Mouse (Mus musculus): ENCODE results near the gene Zfp784.
"Not testable (repeated sequence)": the region's sequence is repeated elsewhere in the genome, so short reads cannot be mapped to it uniquely, and the experiment has no call there.

The Zfp784 gene

GRCm38 (mm10) chr7:5020000-5020681 is 18.1 kb downstream of the Zfp784 start, which contains the start of the genes Zfp865 and Ccdc106:
TSS of gene Zfp865 (plus strand) at chr7:5020376.
TSS of gene Ccdc106 (plus strand) at chr7:5020553.
- DNase-seq (ENCODE audit: low spot score): peak; percentile 99

DNA sequence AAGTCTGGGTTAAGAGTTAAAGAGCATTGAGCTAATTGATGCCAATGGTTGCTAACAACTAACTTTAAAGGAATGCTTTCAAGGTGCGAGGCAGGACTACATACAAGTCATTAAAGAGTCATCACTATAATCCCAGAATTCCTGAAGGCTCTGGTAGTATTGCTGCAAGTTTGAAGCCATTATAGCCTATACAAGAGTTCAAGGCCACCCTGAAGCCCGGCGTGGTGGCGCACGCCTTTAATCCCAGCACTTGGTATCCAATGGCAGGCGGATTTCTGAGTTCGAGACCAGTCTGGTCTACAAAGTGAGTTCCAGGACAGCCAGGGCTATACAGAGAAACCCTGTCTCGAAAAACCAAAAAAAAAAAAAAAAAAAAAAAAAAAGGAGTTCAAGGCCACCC is 18.7 kb downstream of the Zfp784 start:
- DNase-seq (ENCODE audit: low spot score): not testable (repeated sequence)

- DNase-seq (ENCODE audit: low spot score): peak; percentile 14
These were observed 20.3 kb downstream of the Zfp784 start for GRCm38 (mm10) chr7:5017931-5018330.

GRCm38 (mm10) chr7:5017352-5017751 is 20.9 kb downstream of the Zfp784 start:
- DNase-seq (ENCODE audit: low spot score): peak; percentile 41

- no peak for DNase-seq (ENCODE audit: low spot score)
These were observed 21.3 kb downstream of the Zfp784 start for GRCm38 (mm10) chr7:5016920-5017319.

GRCm38 (mm10) chr7:5016057-5016456 is 22.2 kb downstream of the Zfp784 start:
- no peak for DNase-seq (ENCODE audit: low spot score)

- DNase-seq (ENCODE audit: low spot score): peak; percentile 94
These were observed 22.9 kb downstream of the Zfp784 start, which contains the start of gene Gm44973 for GRCm38 (mm10) chr7:5015118-5016001. TSS of gene Gm44973 (plus strand) at chr7:5015496.

- DNase-seq (ENCODE audit: low spot score): peak; percentile 98
These were observed 23.8 kb downstream of the Zfp784 start, which contains the start of the genes Zfp524 and Fiz1 for GRCm38 (mm10) chr7:5014251-5015117. TSS of gene Zfp524 (plus strand) at chr7:5014415. TSS of gene Fiz1 (minus strand) at chr7:5014697.

- DNase-seq (ENCODE audit: low spot score): peak; percentile 21
These were observed 25.3 kb downstream of the Zfp784 start for GRCm38 (mm10) chr7:5012681-5013513.

DNA sequence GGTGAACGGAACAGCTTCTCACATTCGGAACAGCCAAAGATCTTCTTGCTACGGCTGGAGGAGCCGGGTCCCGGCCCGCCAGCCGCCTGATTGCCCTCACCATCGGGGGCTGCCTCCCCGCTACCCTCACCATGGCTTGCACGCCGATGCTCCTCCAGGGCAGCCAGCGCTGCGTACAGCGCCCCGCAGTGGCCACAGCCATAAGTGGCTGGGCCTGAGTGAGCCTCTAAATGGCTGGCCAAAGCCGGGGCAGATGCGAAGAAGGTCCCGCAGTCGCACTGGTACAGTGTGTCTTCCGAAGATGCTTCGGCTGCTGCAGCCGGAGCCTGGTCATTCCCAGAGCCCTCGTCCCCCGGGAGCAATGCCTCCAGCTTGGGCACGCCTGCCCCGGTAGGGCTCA is 30.0 kb downstream of the Zfp784 start:
- no peak for DNase-seq (ENCODE audit: low spot score)

- DNase-seq (ENCODE audit: low spot score): not testable (repeated sequence)
These were observed 35.4 kb downstream of the Zfp784 start for GRCm38 (mm10) chr7:5002876-5003275.

- no peak for DNase-seq (ENCODE audit: low spot score)
These were observed 38.4 kb downstream of the Zfp784 start for GRCm38 (mm10) chr7:4999876-5000275.

DNA sequence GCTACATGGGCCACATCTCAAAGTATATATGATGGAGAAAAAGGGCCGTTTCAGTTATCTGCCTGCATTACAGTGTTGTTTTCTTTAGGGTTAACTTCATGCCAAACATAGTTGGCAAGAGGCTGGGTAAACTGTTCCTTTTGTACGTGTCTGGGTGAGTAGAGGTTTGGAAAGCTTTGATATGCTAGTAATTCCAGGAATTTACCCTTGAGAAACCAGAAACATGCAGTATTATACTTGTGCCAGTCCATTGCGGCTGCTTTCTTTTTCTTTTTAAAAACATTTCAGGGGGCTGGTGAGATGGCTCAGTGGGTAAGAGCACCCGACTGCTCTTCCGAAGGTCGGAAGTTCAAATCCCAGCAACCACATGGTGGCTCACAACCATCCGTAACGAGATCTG is 41.3 kb downstream of the Zfp784 start:
- no peak for DNase-seq (ENCODE audit: low spot score)

GRCm38 (mm10) chr7:4996003-4996895 is 42.0 kb downstream of the Zfp784 start, which contains the start of gene Zfp579:
TSS of gene Zfp579 (minus strand) at chr7:4996158.
- peak; percentile 92 for DNase-seq (ENCODE audit: low spot score)

GRCm38 (mm10) chr7:4995268-4996002 is 42.8 kb downstream of the Zfp784 start:
- no peak for DNase-seq (ENCODE audit: low spot score)

GRCm38 (mm10) chr7:4993999-4994788 is 44.1 kb downstream of the Zfp784 start:
- no peak for DNase-seq (ENCODE audit: low spot score)

DNA sequence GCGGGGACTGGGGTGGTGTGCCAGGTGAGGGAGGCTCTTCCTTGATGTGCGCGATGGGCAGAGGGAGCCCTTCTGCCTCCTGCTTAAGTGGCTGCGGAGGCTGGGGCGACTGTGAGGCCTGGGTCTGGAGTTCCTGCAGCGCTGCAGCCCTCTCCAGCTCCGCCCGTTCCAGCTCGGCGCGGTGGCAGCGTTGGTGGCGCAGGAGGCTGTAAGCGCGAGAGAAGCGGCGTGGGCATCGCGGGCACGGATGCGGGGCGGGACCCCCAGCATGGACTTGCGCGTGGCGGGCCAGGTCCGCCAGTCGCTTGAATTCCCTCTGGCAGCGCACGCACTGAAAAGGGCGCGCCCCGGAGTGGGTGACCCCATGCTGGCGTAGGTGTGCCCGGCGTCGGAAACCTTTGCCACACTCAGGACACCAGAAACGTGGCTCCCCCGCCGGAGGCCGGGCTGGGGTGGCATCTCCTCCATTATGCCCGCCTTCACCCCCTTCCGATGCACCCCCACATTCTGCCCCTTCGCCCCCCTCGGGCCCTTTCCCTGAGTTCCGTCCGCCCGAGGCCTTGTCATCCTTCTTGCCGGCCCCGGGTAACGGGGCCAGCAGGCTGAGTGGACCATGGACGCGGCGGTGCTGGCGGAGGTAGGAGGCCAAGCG is 44.8 kb downstream of the Zfp784 start:
- no peak for DNase-seq (ENCODE audit: low spot score)

DNA sequence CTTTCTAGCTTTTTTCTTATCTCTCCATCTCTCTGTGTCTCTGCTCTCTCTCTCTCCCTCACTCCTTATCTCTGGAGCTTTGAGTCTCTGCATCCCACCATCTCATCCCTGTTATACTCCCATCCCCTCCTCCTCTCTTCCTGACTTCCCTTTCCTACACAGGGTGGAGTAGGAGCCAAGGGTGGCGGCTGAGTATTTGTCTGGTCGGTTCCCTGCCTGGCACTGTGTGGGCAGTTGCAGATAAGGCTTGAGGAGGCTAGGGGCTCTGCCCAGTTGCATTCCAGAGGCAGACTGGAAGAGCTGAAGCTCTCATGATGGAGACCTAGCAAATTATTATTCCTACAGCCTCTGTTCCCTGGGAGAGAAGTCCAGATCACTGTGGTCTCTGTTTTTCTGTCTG is 50.0 kb downstream of the Zfp784 start:
- DNase-seq (ENCODE audit: low spot score): no peak

Data from layer of hippocampus, adult 11-12 months (tissue).